Mouse (Mus musculus) left cerebral cortex, postnatal 14 days (tissue): Measurements from ENCODE around the gene Fkbp6. TPM values are rescaled to one million over a fixed set of nuclear protein-coding genes. Genes with fewer than 3 reads are reported as not detected.

Experiments
- DNase-seq, 2 experiments: peaks; one replicate each; pipeline ENCODE4 v3.0.0; 2021 to 2022; ENCODE audit warnings: low spot score in 2 of 2, mixed read lengths in 1 of 2
- intact Hi-C: fragments of 180-260 bp; cut with DNase I; formaldehyde crosslinking; loops from one replicate; pipeline ENCODE4 v1.15.1; 2025
- total RNA-seq, 2 experiments: library from RNA; stranded (reverse); gene quantifications; 2 replicates each; pipeline ENCODE4 v1.2.3; 2021

Fkbp6 gene
- total RNA-seq, 2 experiments from 2014 or later = 0.70 TPM; not detected in 1

- intact Hi-C loops = no loop called here
- no peak for DNase-seq
Observed at GRCm38 (mm10) chr5:135290703-135291102, 59.1 kb downstream of the Fkbp6 start.

- intact Hi-C loops = loop anchor here (1.0 kb wide), 1 partner anchor 51 kb away; no protein-coding TSS in a partner anchor
- no peak for DNase-seq
Observed at GRCm38 (mm10) chr5:135286926-135287325, 62.9 kb downstream of the Fkbp6 start.

- DNase-seq = peak; percentile 79 to 85
- intact Hi-C loops = loop anchor here (1.0 kb wide), 1 partner anchor 50 kb away; no protein-coding TSS in a partner anchor
Observed at GRCm38 (mm10) chr5:135286185-135286584, 63.7 kb downstream of the Fkbp6 start.

DNA sequence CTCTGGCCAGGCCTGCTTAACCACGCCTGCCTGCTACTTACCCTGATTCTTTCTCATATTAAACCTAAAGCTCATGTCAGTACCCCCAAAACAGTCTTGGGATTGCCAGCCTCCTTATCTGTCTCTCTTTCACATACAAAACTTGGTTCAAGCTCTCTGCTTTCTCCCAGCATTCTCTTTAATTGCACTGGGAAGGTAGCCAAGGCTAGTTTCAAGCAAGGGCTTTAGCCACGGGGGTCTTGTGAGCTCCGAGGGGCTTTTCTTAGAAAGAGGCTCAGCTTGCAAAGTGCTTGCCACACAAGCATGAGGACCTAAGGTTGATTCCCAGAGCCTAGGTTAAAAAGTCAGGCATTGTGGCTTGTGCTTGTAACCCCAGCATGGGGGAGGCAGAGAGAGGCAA, 64.6 kb downstream of the Fkbp6 start:
- intact Hi-C loops = no loop called here
- no peak for DNase-seq

- DNase-seq = no peak
- intact Hi-C loops = no loop called here
Observed at GRCm38 (mm10) chr5:135280226-135280625, 69.6 kb downstream of the Fkbp6 start.

- no peak for DNase-seq
- intact Hi-C loops = no loop called here
Observed at GRCm38 (mm10) chr5:135276597-135276996, 73.2 kb downstream of the Fkbp6 start.

GRCm38 (mm10) chr5:135274663-135275396, 75.0 kb downstream of the Fkbp6 start:
- no peak for DNase-seq
- intact Hi-C loops = no loop called here

DNA sequence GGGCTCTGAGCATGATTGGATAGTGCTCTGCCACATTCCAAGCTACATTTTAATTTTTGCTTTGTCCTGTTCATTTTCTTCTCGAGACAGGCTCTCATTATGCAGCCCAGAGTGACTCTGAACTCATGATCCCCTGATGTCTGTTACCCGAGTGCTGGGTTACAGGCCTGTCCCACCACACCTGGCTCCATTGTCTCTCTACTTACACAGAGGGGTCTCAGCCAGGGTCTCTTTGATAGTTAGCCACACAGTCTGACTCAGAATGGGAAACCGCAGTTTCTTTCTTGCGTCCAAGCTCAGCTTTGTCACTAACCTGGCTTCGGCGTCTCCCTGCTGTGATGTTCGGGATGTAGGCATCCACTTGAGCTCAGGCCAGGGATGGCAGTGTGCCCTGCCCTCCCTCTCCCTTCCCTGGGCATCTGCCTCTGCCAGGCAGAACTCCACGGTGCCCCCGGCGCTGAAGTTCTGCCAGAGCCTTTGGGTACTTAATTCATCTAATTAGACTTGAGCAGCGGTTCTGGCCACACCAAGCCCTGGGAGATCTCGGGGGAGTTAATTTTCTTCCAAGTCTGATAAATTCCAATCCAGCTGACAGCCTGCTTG, 78.2 kb downstream of the Fkbp6 start:
- peak; percentile 58 to 59 for DNase-seq
- intact Hi-C loops = no loop called here

DNA sequence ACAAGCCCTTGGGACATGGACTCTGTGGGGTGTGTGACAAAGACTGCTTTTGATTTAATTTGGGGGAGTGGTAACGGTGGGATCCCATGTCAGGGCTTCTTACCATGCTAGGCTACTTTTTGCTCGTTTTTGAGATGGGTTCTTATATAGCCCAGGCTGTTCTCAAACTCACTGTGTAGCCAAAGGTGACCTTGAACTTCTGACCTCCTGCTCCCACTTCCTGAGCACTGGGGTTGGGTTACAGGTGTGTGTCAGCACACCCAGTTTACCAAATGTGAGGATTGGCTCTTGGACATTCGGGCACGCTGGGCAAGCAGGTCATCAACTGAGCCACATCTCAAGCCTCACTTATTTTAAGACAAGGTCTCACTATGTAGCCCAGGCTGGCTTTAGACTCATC, 79.5 kb downstream of the Fkbp6 start:
- no peak for DNase-seq
- intact Hi-C loops = no loop called here

DNA sequence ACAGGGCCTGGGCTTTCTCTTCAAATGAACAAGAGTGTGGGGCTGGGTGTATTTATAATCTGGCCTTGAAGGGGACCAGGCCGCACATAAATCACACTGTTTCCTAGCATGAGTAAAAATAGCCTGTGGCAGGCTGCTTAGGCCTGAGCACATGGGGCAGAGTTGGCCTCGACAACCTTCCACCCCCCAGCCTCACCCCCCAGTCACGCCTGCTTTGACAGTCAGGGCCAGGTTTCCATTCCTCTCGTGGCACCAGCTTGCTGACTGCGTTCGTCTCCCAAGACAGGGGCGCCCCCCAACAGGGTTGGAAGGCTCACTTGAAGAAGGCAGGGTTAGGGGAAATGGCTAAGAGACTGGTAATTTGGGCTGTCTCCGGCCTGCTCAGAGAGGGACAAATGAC, 80.4 kb downstream of the Fkbp6 start:
- DNase-seq = no peak
- intact Hi-C loops = no loop called here

GRCm38 (mm10) chr5:135264548-135264947, 85.3 kb downstream of the Fkbp6 start:
- DNase-seq = no peak
- intact Hi-C loops = no loop called here

DNA sequence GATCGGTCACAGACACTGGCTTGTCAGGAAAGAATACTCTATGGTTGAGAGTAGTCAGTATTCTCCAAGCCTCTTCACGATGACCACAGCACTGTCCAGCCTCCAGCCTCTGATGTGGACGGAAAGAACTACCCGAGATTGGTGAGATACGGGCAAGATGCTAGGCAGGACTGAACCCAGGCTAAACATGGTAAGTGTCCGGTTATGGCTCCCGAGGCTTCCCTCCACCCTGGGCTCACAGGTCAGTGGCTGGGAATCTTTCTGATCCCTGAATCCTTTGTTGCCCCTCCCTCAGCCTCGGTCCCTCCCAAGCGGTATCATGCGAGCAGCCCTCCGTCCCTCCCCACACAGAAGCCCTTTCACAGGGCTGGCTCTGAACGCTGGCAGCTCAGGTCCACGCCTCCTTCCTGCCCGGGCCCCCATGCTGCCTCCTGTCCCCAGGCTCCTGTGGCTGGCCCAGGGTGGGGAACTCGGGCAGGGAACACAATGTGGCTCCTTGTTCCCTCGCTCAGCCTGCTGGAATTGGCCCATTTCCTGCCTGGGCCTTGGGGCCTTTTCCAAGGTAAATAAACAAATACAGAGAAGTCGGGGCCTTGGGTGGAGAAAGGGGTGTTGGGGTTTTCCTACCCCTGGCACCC, 85.9 kb downstream of the Fkbp6 start:
- intact Hi-C loops = no loop called here
- peak in 1 of 2 experiments; percentile 49 for DNase-seq

DNA sequence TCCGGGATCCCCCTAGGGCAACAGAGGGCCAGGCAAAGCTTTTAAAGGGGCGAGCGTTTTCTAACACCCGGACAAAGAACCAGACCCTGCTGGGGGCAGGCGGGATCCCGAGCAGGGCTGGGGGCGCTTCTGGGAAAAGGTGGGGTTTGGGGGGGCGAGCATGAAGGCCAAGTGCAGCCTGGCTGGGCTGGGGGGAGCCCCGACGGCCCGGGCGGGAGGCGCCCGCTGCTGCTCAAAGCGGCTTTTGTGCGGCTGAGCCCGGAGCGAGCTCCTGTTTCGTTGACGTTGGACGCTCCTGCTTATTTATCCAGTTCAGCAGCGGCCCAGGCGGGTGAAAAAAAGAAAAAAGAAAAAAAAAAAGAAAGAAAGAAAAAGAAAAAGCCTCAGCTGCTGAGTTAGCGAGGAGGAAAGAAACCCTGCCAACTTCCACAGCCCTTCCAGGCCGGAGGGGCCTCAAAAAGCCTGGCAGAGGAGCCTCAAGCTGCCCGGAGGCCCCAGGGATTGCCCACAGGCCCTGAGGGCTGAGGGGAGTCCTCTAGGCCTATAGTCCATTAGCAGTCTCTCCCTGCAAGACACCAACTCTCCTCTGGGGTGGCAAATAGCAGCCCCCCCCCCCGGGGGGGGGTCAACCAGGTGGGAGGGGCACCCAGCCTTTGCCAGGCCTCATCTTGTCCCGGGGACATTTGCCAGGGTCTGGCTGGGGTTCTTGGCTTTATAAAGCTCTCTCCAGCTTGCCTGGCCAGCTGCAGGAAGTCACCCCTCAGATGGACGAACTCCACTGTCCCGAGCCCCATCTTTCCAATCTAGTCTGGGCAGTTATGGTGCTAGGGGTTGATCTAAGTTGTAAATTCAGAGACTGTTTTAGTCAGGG, 91.3 kb downstream of the Fkbp6 start:
- peak in 1 of 2 experiments; percentile 37 for DNase-seq
- intact Hi-C loops = no loop called here

- intact Hi-C loops = no loop called here
- DNase-seq = no peak
Observed at GRCm38 (mm10) chr5:135257559-135257958, 92.3 kb downstream of the Fkbp6 start.

- DNase-seq = no peak
Observed at GRCm38 (mm10) chr5:135256166-135256565, 93.7 kb downstream of the Fkbp6 start.

GRCm38 (mm10) chr5:135253741-135254401, 96.0 kb downstream of the Fkbp6 start:
- intact Hi-C loops = no loop called here
- DNase-seq = no peak

More at GRCm38 (mm10) chr5:135256166-135256565, 93.7 kb downstream of the Fkbp6 start:
- intact Hi-C loops = no loop called here

DNA sequence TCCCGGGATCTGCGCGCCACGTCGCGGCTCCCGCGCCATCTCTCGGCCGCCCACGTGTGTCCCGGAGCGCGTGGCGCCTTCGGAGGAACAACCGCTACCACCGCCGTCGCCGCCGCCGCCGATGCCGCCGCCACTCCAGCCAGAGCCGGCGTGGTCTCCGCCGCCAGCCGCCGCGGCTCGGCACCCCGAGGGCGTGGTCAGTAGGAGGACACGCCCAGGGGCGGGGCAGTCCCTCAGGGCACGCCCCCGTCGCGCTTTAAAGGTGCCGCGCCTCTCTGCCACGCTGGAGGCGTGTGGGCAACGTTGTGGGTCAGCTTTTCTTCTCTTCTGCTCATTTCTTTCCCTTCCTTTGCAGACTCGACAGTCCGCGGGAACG, 98.8 kb downstream of the Fkbp6 start, which contains the start of gene Fzd9:
Gene Fzd9 (minus strand): TSS at position 152 of the 376 bp plus-strand sequence.
- intact Hi-C loops = no loop called here
- DNase-seq = peak; percentile 86 to 90

- intact Hi-C loops = no loop called here
- no peak for DNase-seq
Observed at GRCm38 (mm10) chr5:135250186-135251078, 99.4 kb downstream of the Fkbp6 start.
